ENCODE assay signal across 34 mouse cellular contexts in genomic region chr3:28826272-28826671, GRCm38 (mm10).
"Had no signal": no experiment of that assay in that cellular context is flagged by ENCODE, and none has a peak within 500 bp of the region (broad histone marks: within the 10 kb centered on the region; RNA-seq: fewer than 3 reads in every experiment).

No protein-coding gene starts in this region.

- ATAC-seq: hindbrain, embryonic 16.5 days; hindbrain, postnatal 0 days; inflammation-experienced regulatory T-cells, adult 6 months; intestine, embryonic 15.5 days; intestine, embryonic 16.5 days; intestine, postnatal 0 days had no signal

- DNase-seq: heart, postnatal 10 days; heart, postnatal 14 days; heart, postnatal 36 days; kidney, adult 11 months; kidney, adult 18-20 months; kidney, adult 2 months; kidney, adult 8-10 months; kidney, adult 9 months; kidney, postnatal 10 days; kidney, postnatal 14 days; kidney, postnatal 25 days; kidney, postnatal 36 days; kidney, postnatal 4 days; layer of hippocampus, adult 9-11 months; layer of hippocampus, postnatal 36 days had no signal

- H3K4me2 ChIP-seq: heart, embryonic 11.5 days; heart, embryonic 12.5 days; heart, embryonic 13.5 days; heart, embryonic 15.5 days; hindbrain, embryonic 12.5 days; hindbrain, embryonic 13.5 days; hindbrain, embryonic 14.5 days; hindbrain, embryonic 15.5 days; intestine, embryonic 15.5 days; kidney, embryonic 15.5 days had no signal

- H3K9ac ChIP-seq: heart, embryonic 12.5 days; heart, embryonic 13.5 days; heart, embryonic 15.5 days; hindbrain, embryonic 12.5 days; hindbrain, embryonic 13.5 days; hindbrain, embryonic 14.5 days; hindbrain, embryonic 15.5 days; intestine, embryonic 15.5 days; kidney, embryonic 15.5 days had no signal

- H3K27me3 ChIP-seq: heart, embryonic 12.5 days; heart, embryonic 13.5 days; heart, embryonic 15.5 days; hindbrain, embryonic 12.5 days; hindbrain, embryonic 13.5 days; hindbrain, embryonic 15.5 days; intestine, embryonic 15.5 days; kidney, embryonic 15.5 days had no signal

- H3K36me3 ChIP-seq: heart, embryonic 10.5 days; heart, embryonic 12.5 days; heart, embryonic 13.5 days; heart, embryonic 15.5 days; hindbrain, embryonic 10.5 days; hindbrain, embryonic 12.5 days; hindbrain, embryonic 13.5 days; hindbrain, embryonic 15.5 days; intestine, embryonic 15.5 days; kidney, embryonic 15.5 days had no signal

- H3K4me3 ChIP-seq: heart, embryonic 10.5 days; heart, embryonic 12.5 days; heart, embryonic 13.5 days; heart, embryonic 15.5 days; hindbrain, embryonic 10.5 days; hindbrain, embryonic 12.5 days; hindbrain, embryonic 13.5 days; hindbrain, embryonic 15.5 days; intestine, embryonic 15.5 days; kidney, embryonic 15.5 days; layer of hippocampus, adult 2 months had no signal

- H3K27ac ChIP-seq: heart, embryonic 10.5 days; heart, embryonic 13.5 days; heart, embryonic 15.5 days; hindbrain, embryonic 10.5 days; hindbrain, embryonic 12.5 days; hindbrain, embryonic 13.5 days; hindbrain, embryonic 14.5 days; hindbrain, embryonic 15.5 days; hindbrain, postnatal 0 days; intestine, embryonic 15.5 days; kidney, embryonic 15.5 days; kidney, postnatal 0 days; layer of hippocampus, adult 2 months had no signal

- H3K4me1 ChIP-seq: heart, embryonic 10.5 days; heart, embryonic 12.5 days; heart, embryonic 13.5 days; heart, embryonic 15.5 days; hindbrain, embryonic 10.5 days; hindbrain, embryonic 12.5 days; hindbrain, embryonic 13.5 days; hindbrain, embryonic 15.5 days; intestine, embryonic 15.5 days; kidney, embryonic 15.5 days had no signal

- H3K9me3 ChIP-seq: heart, embryonic 10.5 days; heart, embryonic 12.5 days; heart, embryonic 13.5 days; heart, embryonic 15.5 days; hindbrain, embryonic 10.5 days; hindbrain, embryonic 12.5 days; hindbrain, embryonic 13.5 days; hindbrain, embryonic 15.5 days; intestine, embryonic 15.5 days; kidney, embryonic 15.5 days had no signal
